In the genomic region with DNA sequence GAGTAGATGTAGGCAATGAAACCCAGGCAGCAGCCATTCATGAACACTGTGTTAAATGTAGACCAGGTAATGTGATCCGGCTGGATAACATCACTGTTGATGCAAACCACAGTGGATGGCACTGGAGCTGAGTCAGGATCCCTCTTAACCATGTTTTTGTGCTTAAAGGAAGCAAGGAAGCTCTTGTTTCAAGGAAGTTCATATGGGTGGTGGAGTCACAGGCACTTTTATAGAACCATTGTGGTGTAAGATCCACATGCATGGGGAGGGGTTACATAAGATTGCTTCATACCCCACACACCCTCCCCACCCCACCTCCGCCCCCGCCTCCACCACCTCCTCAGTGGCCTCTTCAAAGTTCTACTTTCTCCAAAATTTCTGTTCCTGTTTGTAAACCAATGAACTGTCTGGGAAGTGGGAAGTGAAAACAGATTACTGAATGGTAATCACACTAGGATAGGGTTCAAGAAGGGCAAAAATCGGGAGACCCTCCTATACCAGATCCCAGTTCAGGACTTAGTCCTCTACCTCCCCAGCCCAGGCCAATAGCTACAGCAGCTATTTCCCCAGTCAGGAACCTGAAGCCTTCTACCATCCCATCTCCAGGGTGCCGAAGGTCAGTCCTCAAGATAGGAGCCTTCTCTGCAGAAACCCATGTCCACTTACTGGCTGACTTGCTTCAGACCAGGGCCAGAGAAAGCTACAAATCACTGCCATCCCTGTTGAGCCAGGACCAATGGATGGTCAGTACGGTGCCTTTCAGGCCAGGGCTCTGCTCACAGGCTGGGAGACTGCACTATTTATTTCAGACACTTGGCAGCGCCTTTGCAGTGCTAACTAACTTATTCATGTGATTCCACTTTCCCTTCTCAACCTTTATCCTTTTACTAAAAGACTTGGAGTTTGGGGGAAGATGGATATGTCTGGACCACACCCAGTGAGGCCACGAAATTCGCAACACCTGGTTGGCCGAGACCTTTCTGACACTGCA, we compare ENCODE assay signal across 20 mouse cellular contexts. TPM values are rescaled to one million over a fixed set of nuclear protein-coding genes. Genes with fewer than 3 reads are reported as not detected.
DNase-seq lines count a peak whose midpoint lies in the region; ATAC-seq and TF ChIP-seq lines count a peak whose summit lies in the region.
"Had no signal": no experiment of that assay in that cellular context is flagged by ENCODE, and none has a peak within 500 bp of the region (broad histone marks: within the 10 kb centered on the region; RNA-seq: fewer than 3 reads in every experiment).

No protein-coding gene starts in this region.

- CTCF ChIA-PET in Patski (lab: Charles Lee): interaction anchor here (0.9 to 1.9 kb wide), 3 partner anchors 10 to 58 kb away, joined by 3 to 8 read pairs (median 5); no protein-coding TSS in a partner anchor

- H3K9ac ChIP-seq in liver, embryonic 15.5 days: no peak overlapping the region
- no peak overlapping the region for H3K9ac ChIP-seq in liver, embryonic 11.5 days (ENCODE audit: low read depth, low read length)
- no peak overlapping the region for H3K9ac ChIP-seq in intestine, postnatal 0 days (ENCODE audit: low read depth, low read length)
- H3K9ac ChIP-seq in forebrain, embryonic 11.5 days (ENCODE audit: low read length): no peak overlapping the region
- H3K9ac ChIP-seq: embryonic facial prominence, embryonic 15.5 days; heart, embryonic 12.5 days; midbrain, embryonic 12.5 days; neural tube, embryonic 13.5 days had no signal

- H3K9me3 ChIP-seq in liver, embryonic 15.5 days (replicated peaks): no peaks in the 10 kb centered on the region
- H3K9me3 ChIP-seq in liver, embryonic 11.5 days (ENCODE audit: control insufficient read depth, low read length): no peaks in the 10 kb centered on the region
- H3K9me3 ChIP-seq in intestine, postnatal 0 days (ENCODE audit: control insufficient read depth): no peaks in the 10 kb centered on the region
- H3K9me3 ChIP-seq in forebrain, embryonic 11.5 days (ENCODE audit: control insufficient read depth, low read length): no peaks in the 10 kb centered on the region
- H3K9me3 ChIP-seq: embryonic facial prominence, embryonic 15.5 days; heart, embryonic 12.5 days; hindbrain, embryonic 10.5 days; midbrain, embryonic 12.5 days; neural tube, embryonic 13.5 days had no signal

- peaks cover 27% of the 10 kb centered on the region for H3K4me1 ChIP-seq in liver, embryonic 15.5 days (replicated peaks)
- H3K4me1 ChIP-seq in liver, embryonic 11.5 days (replicated peaks; ENCODE audit: control insufficient read depth, insufficient read depth, low read length): peaks cover under 1% of the 10 kb centered on the region; the same call in 1 of the 2 replicates
- no peaks in the 10 kb centered on the region for H3K4me1 ChIP-seq in intestine, postnatal 0 days (replicated peaks; ENCODE audit: control insufficient read depth, insufficient read depth, low read length)
- no peaks in the 10 kb centered on the region for H3K4me1 ChIP-seq in forebrain, embryonic 11.5 days (replicated peaks; ENCODE audit: control insufficient read depth, insufficient read depth, low read length)
- H3K4me1 ChIP-seq: embryonic facial prominence, embryonic 15.5 days; heart, embryonic 12.5 days; hindbrain, embryonic 10.5 days; midbrain, embryonic 12.5 days; neural tube, embryonic 13.5 days had no signal

- POLR2A ChIA-PET in Patski (lab: Charles Lee): interaction anchor here (0.6 kb wide), 1 partner anchor 8 kb away, joined by 3 read pairs; no protein-coding TSS in a partner anchor

- no peak for TF ChIP-seq CTCF in Patski (IDR thresholded peaks at IDR 0.05)
- peak; percentile 35; the same call in 1 of the 2 replicates for TF ChIP-seq CTCF in intestine, postnatal 0 days (IDR thresholded peaks at IDR 0.05; ENCODE audit: low read depth)

- in situ Hi-C loops in Patski (cut with MboI; ENCODE audit: low pct_unique_long_range_greater_than_20kb): no loop called here

- WGBS in liver, embryonic 15.5 days (ENCODE audit: insufficient replicate concordance): 63% methylated on average over 10 of the region's 10 CpGs
- 76% methylated on average over 10 of the region's 10 CpGs for WGBS in liver, embryonic 11.5 days
- WGBS in intestine, postnatal 0 days: 80% methylated on average over 10 of the region's 10 CpGs
- 89% methylated on average over 10 of the region's 10 CpGs for WGBS in forebrain, embryonic 11.5 days

- no peak for DNase-seq in liver, embryonic 11.5 days (ENCODE audit: low spot score)
- no peak for DNase-seq in Patski (ENCODE audit: low read depth, low spot score)
- DNase-seq in skeletal muscle tissue, adult 2 months (ENCODE audit: low read depth, low spot score): peak; percentile 50
- no peak for DNase-seq in forebrain, embryonic 11.5 days (ENCODE audit: low spot score)
- DNase-seq in cerebellum, postnatal 4 days (ENCODE audit: low spot score in 2 of 2): no peak
- DNase-seq: adrenal gland, postnatal 10 days; kidney, adult 11 months; kidney, postnatal 36 days; thymus, adult 18-20 months had no signal

- no peaks in the 10 kb centered on the region for H3K36me3 ChIP-seq in liver, embryonic 15.5 days (replicated peaks)
- no peaks in the 10 kb centered on the region for H3K36me3 ChIP-seq in liver, embryonic 11.5 days (ENCODE audit: control insufficient read depth, insufficient read depth, low read length)
- H3K36me3 ChIP-seq in intestine, postnatal 0 days (ENCODE audit: control insufficient read depth, insufficient read depth): no peaks in the 10 kb centered on the region
- no peaks in the 10 kb centered on the region for H3K36me3 ChIP-seq in forebrain, embryonic 11.5 days (ENCODE audit: control insufficient read depth, insufficient read depth, low read length)
- H3K36me3 ChIP-seq: embryonic facial prominence, embryonic 15.5 days; heart, embryonic 12.5 days; hindbrain, embryonic 10.5 days; midbrain, embryonic 12.5 days; neural tube, embryonic 13.5 days had no signal

- ATAC-seq in liver, embryonic 15.5 days (ENCODE audit: insufficient read depth): no peak
- ATAC-seq in liver, embryonic 11.5 days (replicated peaks; ENCODE audit: low FRiP score): no peak
- ATAC-seq in Patski: peak; percentile 35
- no peak for ATAC-seq in intestine, postnatal 0 days
- ATAC-seq in forebrain, embryonic 11.5 days (replicated peaks; ENCODE audit: low FRiP score): no peak
- ATAC-seq: forebrain, embryonic 14.5 days had no signal

- no peak overlapping the region for H3K4me2 ChIP-seq in liver, embryonic 15.5 days
- H3K4me2 ChIP-seq in liver, embryonic 11.5 days: no peak overlapping the region
- H3K4me2 ChIP-seq in intestine, postnatal 0 days (replicated peaks; ENCODE audit: low read depth): no peak overlapping the region
- H3K4me2 ChIP-seq in forebrain, embryonic 11.5 days (ENCODE audit: low read depth, low read length, severe bottlenecking): no peak overlapping the region
- H3K4me2 ChIP-seq: embryonic facial prominence, embryonic 15.5 days; heart, embryonic 12.5 days; midbrain, embryonic 12.5 days; neural tube, embryonic 13.5 days had no signal

- H3K27ac ChIP-seq in liver, embryonic 15.5 days (replicated peaks): peak overlapping the region; percentile 55; the same call in 1 of the 2 replicates
- no peak overlapping the region for H3K27ac ChIP-seq in liver, embryonic 11.5 days (ENCODE audit: low read depth, low read length)
- H3K27ac ChIP-seq in intestine, postnatal 0 days (ENCODE audit: low read depth, low read length): no peak overlapping the region
- H3K27ac ChIP-seq in forebrain, embryonic 11.5 days (ENCODE audit: low read depth, low read length): no peak overlapping the region
- H3K27ac ChIP-seq: embryonic facial prominence, embryonic 15.5 days; hindbrain, embryonic 10.5 days; midbrain, embryonic 12.5 days; neural tube, embryonic 13.5 days had no signal

- H3K27me3 ChIP-seq in liver, embryonic 15.5 days: no peaks in the 10 kb centered on the region
- no peaks in the 10 kb centered on the region for H3K27me3 ChIP-seq in liver, embryonic 11.5 days (replicated peaks; ENCODE audit: control insufficient read depth, insufficient read depth, low read length)
- no peaks in the 10 kb centered on the region for H3K27me3 ChIP-seq in Patski
- no peaks in the 10 kb centered on the region for H3K27me3 ChIP-seq in intestine, postnatal 0 days (replicated peaks; ENCODE audit: control insufficient read depth, insufficient read depth, low read length)
- no peaks in the 10 kb centered on the region for H3K27me3 ChIP-seq in forebrain, embryonic 11.5 days (ENCODE audit: control insufficient read depth, insufficient read depth, low read length)
- H3K27me3 ChIP-seq: embryonic facial prominence, embryonic 15.5 days; heart, embryonic 12.5 days; midbrain, embryonic 12.5 days; neural tube, embryonic 13.5 days had no signal

- peak overlapping the region; percentile 22 for H3K4me3 ChIP-seq in liver, embryonic 15.5 days (replicated peaks)
- no peak overlapping the region for H3K4me3 ChIP-seq in liver, embryonic 11.5 days (ENCODE audit: low read depth, low read length)
- H3K4me3 ChIP-seq in intestine, postnatal 0 days (ENCODE audit: low read depth, low read length): no peak overlapping the region
- H3K4me3 ChIP-seq in forebrain, embryonic 11.5 days (ENCODE audit: low read depth, low read length): no peak overlapping the region
- H3K4me3 ChIP-seq: embryonic facial prominence, embryonic 15.5 days; heart, embryonic 12.5 days; hindbrain, embryonic 10.5 days; midbrain, embryonic 12.5 days; neural tube, embryonic 13.5 days had no signal

RNA-seq across cellular contexts. Expression of gene Ifitm6, which starts 0.7 kb away (rescaled TPM):
- polyA plus RNA-seq in liver, embryonic 15.5 days (2015; fragmentation: Nextera tagmentation; extraction: Ambion mirVana): 23.2 and 25.7 TPM in 2 replicates
- 0.90 and 0.97 TPM in 2 replicates for polyA plus RNA-seq in liver, embryonic 11.5 days (2014; fragmentation: Nextera tagmentation; extraction: Ambion mirVana)
- polyA plus RNA-seq in Patski (2021): 0.21 TPM
- polyA plus RNA-seq in intestine, postnatal 0 days (2015; fragmentation: Nextera tagmentation; extraction: Ambion mirVana): 0.93 and 1.0 TPM in 2 replicates
- not detected in 2 replicates for polyA plus RNA-seq in forebrain, embryonic 11.5 days (2014; fragmentation: Nextera tagmentation; extraction: Ambion mirVana)
- polyA plus RNA-seq: heart, embryonic 12.5 days; hindbrain, embryonic 10.5 days; limb, embryonic 11.5 days had no signal

RNA-seq across cellular contexts. Expression of gene Ifitm3, which starts 6.4 kb away (rescaled TPM):
- polyA plus RNA-seq in liver, embryonic 15.5 days (2015; fragmentation: Nextera tagmentation; extraction: Ambion mirVana): 84.9 and 98.1 TPM in 2 replicates
- polyA plus RNA-seq in liver, embryonic 11.5 days (2014; fragmentation: Nextera tagmentation; extraction: Ambion mirVana): 45.0 and 47.5 TPM in 2 replicates
- polyA plus RNA-seq in Patski (2021): 8.6 TPM
- 324 and 334 TPM in 2 replicates for polyA plus RNA-seq in intestine, postnatal 0 days (2015; fragmentation: Nextera tagmentation; extraction: Ambion mirVana)
- 9.4 and 9.7 TPM in 2 replicates for polyA plus RNA-seq in forebrain, embryonic 11.5 days (2014; fragmentation: Nextera tagmentation; extraction: Ambion mirVana)

RNA-seq across cellular contexts. Expression of gene Gm17387, which starts 11.9 kb away (rescaled TPM):
- polyA plus RNA-seq in liver, embryonic 15.5 days (2015; fragmentation: Nextera tagmentation; extraction: Ambion mirVana): not detected in 2 replicates
- polyA plus RNA-seq in liver, embryonic 11.5 days (2014; fragmentation: Nextera tagmentation; extraction: Ambion mirVana): not detected in 2 replicates
- not detected for polyA plus RNA-seq in Patski (2021)
- not detected in 2 replicates for polyA plus RNA-seq in intestine, postnatal 0 days (2015; fragmentation: Nextera tagmentation; extraction: Ambion mirVana)
- polyA plus RNA-seq in forebrain, embryonic 11.5 days (2014; fragmentation: Nextera tagmentation; extraction: Ambion mirVana): not detected in 2 replicates
- polyA plus RNA-seq: cortical plate, adult 2 months; embryonic facial prominence, embryonic 15.5 days; forebrain, embryonic 14.5 days; heart, embryonic 12.5 days; hindbrain, embryonic 10.5 days; limb, embryonic 11.5 days; lung, embryonic 16.5 days; midbrain, embryonic 12.5 days; neural tube, embryonic 13.5 days had no signal

RNA-seq across cellular contexts. Expression of gene B4galnt4, which starts 43.9 kb away (rescaled TPM):
- polyA plus RNA-seq in liver, embryonic 15.5 days (2015; fragmentation: Nextera tagmentation; extraction: Ambion mirVana): 0.45 and 0.46 TPM in 2 replicates
- polyA plus RNA-seq in liver, embryonic 11.5 days (2014; fragmentation: Nextera tagmentation; extraction: Ambion mirVana): 3.4 and 4.7 TPM in 2 replicates
- polyA plus RNA-seq in Patski (2021): 2.2 TPM
- 1.9 and 2.9 TPM in 2 replicates for polyA plus RNA-seq in intestine, postnatal 0 days (2015; fragmentation: Nextera tagmentation; extraction: Ambion mirVana)
- 22.3 and 23.5 TPM in 2 replicates for polyA plus RNA-seq in forebrain, embryonic 11.5 days (2014; fragmentation: Nextera tagmentation; extraction: Ambion mirVana)

RNA-seq across cellular contexts. Expression of gene Ifitm1, which starts 50.0 kb away (rescaled TPM):
- 21.3 TPM in 2 replicates for polyA plus RNA-seq in liver, embryonic 15.5 days (2015; fragmentation: Nextera tagmentation; extraction: Ambion mirVana)
- 32.7 and 33.5 TPM in 2 replicates for polyA plus RNA-seq in liver, embryonic 11.5 days (2014; fragmentation: Nextera tagmentation; extraction: Ambion mirVana)
- polyA plus RNA-seq in Patski (2021): 0.22 TPM
- 122 and 133 TPM in 2 replicates for polyA plus RNA-seq in intestine, postnatal 0 days (2015; fragmentation: Nextera tagmentation; extraction: Ambion mirVana)
- polyA plus RNA-seq in forebrain, embryonic 11.5 days (2014; fragmentation: Nextera tagmentation; extraction: Ambion mirVana): 5.6 and 8.1 TPM in 2 replicates

Comparison
In these comparisons a context has a peak if more than half of its experiments do, and no peak if none do; other contexts are left out.
1. RNA of gene Ifitm6, which starts 0.7 kb away (polyA plus RNA-seq): 23.2 to 25.7 TPM in liver, embryonic 15.5 days; 0.93 to 1.0 TPM in intestine, postnatal 0 days, 0.90 to 0.97 TPM in liver, embryonic 11.5 days, 0.21 TPM in Patski (single experiment) and not detected in forebrain, embryonic 11.5 days; every median in the first group is over 10 times any median in the second.